Mouse (Mus musculus) kidney, embryonic 16.5 days (tissue): ENCODE measurements around the gene Gm20547. TPM values are rescaled to one million over a fixed set of nuclear protein-coding genes. Genes with fewer than 3 reads are reported as not detected.
"Not testable (repeated sequence)": the region's sequence is repeated elsewhere in the genome, so short reads cannot be mapped to it uniquely, and the experiment has no call there.

ENCODE experiments used
- ATAC-seq: fragments of 200-750 bp; cut with Nextera tagmentation; 2 replicates; pipeline ENCODE4 v1.8.0; 2017; ENCODE audit warnings: moderate TSS enrichment; ENCODE audit not compliant: low FRiP score, low TSS enrichment
- H3K27ac ChIP-seq: fragments of 300-500 bp; sonication (generic); 2 replicates; pipeline ENCODE4 v1.5.1; 2014; ENCODE audit warnings: low read length
- H3K27me3 ChIP-seq: fragments of 300-500 bp; sonication (generic); 2 replicates; pipeline ENCODE4 v1.6.1; 2014; ENCODE audit warnings: low read length, control low read depth, mixed read lengths; ENCODE audit not compliant: insufficient read depth
- H3K36me3 ChIP-seq: fragments of 300-500 bp; sonication (generic); 2 replicates; pipeline ENCODE4 v1.6.1; 2014; ENCODE audit warnings: low read length, control low read depth, mixed read lengths; ENCODE audit not compliant: insufficient read depth
- H3K4me1 ChIP-seq: fragments of 300-500 bp; sonication (generic); 2 replicates; pipeline ENCODE4 v1.6.1; 2014; ENCODE audit warnings: low read length, control low read depth, mixed read lengths; ENCODE audit not compliant: insufficient read depth
- H3K4me2 ChIP-seq: fragments of 300-500 bp; sonication (generic); replicated peaks from 2 replicates; pipeline ENCODE4 v1.6.1; 2014; ENCODE audit warnings: low read depth, low read length
- H3K4me3 ChIP-seq: fragments of 300-500 bp; sonication (generic); 2 replicates; pipeline ENCODE4 v1.5.1; 2014; ENCODE audit warnings: mild to moderate bottlenecking, low read length
- H3K9ac ChIP-seq: fragments of 300-500 bp; sonication (generic); replicated peaks from 2 replicates; pipeline ENCODE4 v1.6.1; 2014; ENCODE audit warnings: low read length
- H3K9me3 ChIP-seq: fragments of 300-500 bp; sonication (generic); 2 replicates; pipeline ENCODE4 v1.6.1; 2016; ENCODE audit warnings: low read length, control low read depth
- WGBS: fragments of 180-500 bp; shearing (Covaris S2); extraction: QIAGEN DNeasy Blood & Tissue Kit; methylation state at CpG from one replicate; pipeline ENCODE4 v1.1.7; 2014; 5-methylcytosine and 5-hydroxymethylcytosine counted together
- microRNA-seq: library from miRNA; unstranded; fragments of <30 nt; microRNA quantifications from one replicate; pipeline ENCODE4, GENCODE M21; 2016
- polyA plus RNA-seq: library from polyadenylated mRNA; unstranded; fragments of >200 nt; fragmentation: Nextera tagmentation; extraction: Ambion mirVana; gene quantifications from 2 replicates; pipeline ENCODE4 v1.2.1, GENCODE M21; 2015

Gm20547 gene
- polyA plus RNA-seq, 1 experiment from 2014 or later = not detected

DNA sequence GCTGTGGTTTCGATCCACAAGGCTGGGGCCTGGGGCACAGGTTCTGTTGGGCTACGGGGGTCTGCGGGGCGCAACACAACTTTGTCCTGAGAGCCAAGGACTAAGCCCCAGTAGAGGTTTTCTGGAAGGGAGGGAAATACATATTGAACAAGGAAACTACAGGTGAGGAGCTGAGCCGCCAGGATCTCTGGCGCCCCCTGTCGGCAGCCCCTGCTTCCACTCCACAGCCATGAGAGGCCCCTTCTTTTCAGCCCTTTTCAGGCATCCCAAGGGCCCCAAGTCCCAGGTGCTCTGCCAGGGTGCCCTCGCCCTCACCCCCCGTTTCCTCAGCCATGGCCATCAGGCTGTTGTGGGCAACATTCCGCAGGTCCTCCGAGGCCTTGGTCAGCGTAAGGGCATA is 68.1 kb downstream of the Gm20547 start:
- not testable (repeated sequence) for H3K9me3 ChIP-seq, H3K4me1 ChIP-seq, H3K4me3 ChIP-seq, H3K4me2 ChIP-seq, H3K9ac ChIP-seq, ATAC-seq, H3K27me3 ChIP-seq, H3K27ac ChIP-seq, H3K36me3 ChIP-seq
- 67% methylated on average over 11 of the region's 12 CpGs for WGBS

DNA sequence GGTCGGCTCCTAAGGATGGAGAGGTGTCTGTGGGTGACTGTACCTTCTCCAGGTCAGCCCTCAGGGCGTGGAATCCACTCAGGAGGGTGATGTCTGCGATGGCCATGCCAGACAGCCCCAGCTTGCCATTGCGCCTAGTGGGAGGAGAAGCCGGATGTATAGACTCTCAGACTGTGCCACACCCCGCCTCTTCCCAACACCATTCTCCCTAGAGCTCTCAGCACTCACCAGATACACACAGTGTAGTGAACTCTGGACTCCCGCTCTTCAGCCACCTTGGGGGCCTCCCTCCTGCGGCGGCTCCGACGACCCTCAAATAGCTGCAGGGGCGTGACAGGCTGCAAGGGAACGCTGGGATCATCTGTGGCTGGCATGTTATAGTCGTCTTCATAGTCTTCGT is 70.6 kb downstream of the Gm20547 start:
- 65% methylated on average over 15 of the region's 15 CpGs for whole genome bisulfite sequencing

DNA sequence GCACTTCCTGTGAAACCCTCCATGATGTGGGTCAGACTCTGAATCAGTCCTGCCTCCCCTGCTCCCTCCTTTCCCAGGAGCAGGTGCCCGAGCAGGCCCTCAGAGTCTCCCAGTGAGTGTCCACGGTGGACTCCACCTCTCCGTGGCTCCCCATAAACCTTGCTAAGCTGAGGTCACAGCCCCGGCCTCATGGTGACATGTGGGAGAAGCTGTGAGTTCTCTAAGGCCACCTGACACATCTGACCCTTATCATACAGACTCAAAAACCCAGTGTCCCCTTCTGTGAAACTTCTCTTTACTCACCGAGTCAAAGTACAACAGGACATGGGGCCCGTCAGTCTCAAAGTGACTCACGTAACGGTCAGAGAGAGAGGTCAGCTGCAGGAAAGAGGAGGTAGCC is 71.0 kb downstream of the Gm20547 start:
- not testable (repeated sequence) for ATAC-seq, H3K9ac ChIP-seq, H3K4me3 ChIP-seq, H3K27me3 ChIP-seq, H3K27ac ChIP-seq, H3K36me3 ChIP-seq, H3K4me2 ChIP-seq, H3K9me3 ChIP-seq, H3K4me1 ChIP-seq
- WGBS = 62% methylated on average over 7 of the region's 8 CpGs

More for the DNA sequence above, 70.6 kb downstream of the Gm20547 start:
- Histone ChIP-seq H3K9me3 (no peaks in the 10 kb centered on the region), H3K4me3 (no peak overlapping the region), H3K4me2 (no peak overlapping the region), H3K4me1 (no peaks in the 10 kb centered on the region), H3K27me3 (no peaks in the 10 kb centered on the region), H3K27ac (no peak overlapping the region), H3K9ac (no peak overlapping the region), H3K36me3 (no peaks in the 10 kb centered on the region)
- no peak for ATAC-seq

DNA sequence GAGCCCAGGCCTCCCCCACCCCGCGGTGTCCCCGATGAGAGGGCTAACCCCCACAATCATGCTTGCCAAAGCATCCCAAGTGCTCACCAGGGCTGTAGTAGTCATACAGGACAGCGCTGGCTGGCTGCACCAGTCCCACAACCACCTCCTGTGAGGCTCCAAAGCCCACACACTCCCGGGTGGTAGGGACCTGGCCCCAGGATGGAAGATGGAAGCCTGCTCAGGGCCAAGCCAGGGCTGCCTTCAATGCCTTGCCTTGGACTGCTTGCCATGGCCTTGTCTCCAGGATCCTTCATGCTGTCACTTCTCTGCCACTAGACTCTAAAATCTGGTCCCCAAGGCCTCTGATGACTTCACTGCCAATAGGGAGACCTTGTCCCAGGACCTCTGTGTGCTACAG is 71.4 kb downstream of the Gm20547 start:
- 90% methylated on average over 5 of the region's 5 CpGs for WGBS
- not testable (repeated sequence) for ATAC-seq, H3K27ac ChIP-seq, H3K27me3 ChIP-seq, H3K9ac ChIP-seq, H3K4me2 ChIP-seq, H3K4me3 ChIP-seq, H3K4me1 ChIP-seq, H3K9me3 ChIP-seq, H3K36me3 ChIP-seq

DNA sequence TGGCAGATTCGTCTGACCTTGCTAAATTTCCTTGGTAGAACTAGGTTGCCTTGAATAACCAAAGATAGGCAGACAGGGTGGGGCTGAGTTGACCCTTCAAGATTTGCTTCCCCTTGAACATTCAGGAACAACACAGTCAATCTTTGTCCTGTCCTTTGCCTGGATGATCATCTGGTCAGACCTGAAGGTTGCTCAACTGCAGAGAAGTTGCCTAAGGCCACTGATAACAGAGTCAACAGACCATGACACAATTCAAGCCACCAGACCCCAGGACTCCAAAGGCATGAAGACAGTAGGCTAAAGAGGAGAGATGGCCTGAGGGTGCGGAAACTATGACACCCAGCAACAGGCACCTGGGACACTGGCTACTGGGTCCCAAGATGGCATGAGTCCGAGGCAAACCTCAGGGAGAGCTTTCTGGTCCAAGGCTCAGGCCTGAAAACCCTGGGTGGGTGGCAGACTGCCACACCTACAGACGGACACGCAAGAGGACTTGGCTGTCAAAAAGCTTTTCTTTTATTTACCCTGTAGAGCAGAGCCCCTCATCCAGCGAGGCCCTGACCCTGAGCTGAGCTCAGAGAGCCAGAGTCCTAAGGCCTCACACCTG is 73.1 kb downstream of the Gm20547 start:
- peaks cover 6% of the 10 kb centered on the region; the same call in 1 of the 2 replicates for H3K9me3 ChIP-seq
- H3K4me2 ChIP-seq = no peak overlapping the region
- no peaks in the 10 kb centered on the region for H3K36me3 ChIP-seq
- no peaks in the 10 kb centered on the region for H3K27me3 ChIP-seq
- no peak overlapping the region for H3K4me3 ChIP-seq
- WGBS = 85% methylated on average over 6 of the region's 6 CpGs
- H3K27ac ChIP-seq = no peak overlapping the region
- no peak for ATAC-seq
- H3K9ac ChIP-seq = no peak overlapping the region
- H3K4me1 ChIP-seq = no peaks in the 10 kb centered on the region

DNA sequence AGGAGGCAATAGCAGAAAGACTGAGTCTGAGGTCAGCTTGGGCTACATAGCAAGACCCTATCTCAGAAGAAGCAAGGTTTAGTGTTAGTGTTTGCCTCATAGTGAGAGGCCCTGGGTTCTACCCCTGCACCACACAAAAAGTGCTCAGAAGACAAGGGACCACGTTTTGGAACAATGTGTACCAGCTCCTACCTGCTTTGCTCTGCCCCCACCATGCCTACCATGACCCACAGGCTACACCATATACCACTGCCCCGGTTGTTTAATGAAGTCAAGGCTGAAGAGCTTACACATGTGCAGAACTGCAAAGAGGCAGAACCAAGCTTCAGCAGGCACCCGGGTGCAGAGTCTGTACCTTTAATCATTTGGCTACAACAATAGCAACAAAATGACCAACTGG is 74.7 kb downstream of the Gm20547 start:
- Histone ChIP-seq H3K4me3 (no peak overlapping the region), H3K36me3 (no peaks in the 10 kb centered on the region), H3K27ac (no peak overlapping the region), H3K27me3 (no peaks in the 10 kb centered on the region), H3K9me3 (peaks cover 6% of the 10 kb centered on the region; the same call in 1 of the 2 replicates), H3K4me1 (no peaks in the 10 kb centered on the region), H3K9ac (no peak overlapping the region), H3K4me2 (no peak overlapping the region)
- 71% methylated on average over 3 of the region's 3 CpGs for WGBS
- no peak for ATAC-seq

Small RNAs within 50 kb of the gene (microRNA-seq; reads per million reads assigned to microRNA genes)
- gene Mir6970 (not detected), gene Mir6971 (1.1 reads per million), gene Mir6972 (not detected)

Other genes with a start within 250 kb of the Gm20547 start
- gene Fkbpl, start 237.3 kb downstream of the Gm20547 start, polyA plus RNA-seq = 17.5 and 17.7 TPM in 2 replicates
- 103 and 106 TPM in 2 replicates for gene Atf6b, start 234.9 kb downstream of the Gm20547 start, polyA plus RNA-seq
- gene Tnxb, start 211.5 kb downstream of the Gm20547 start, polyA plus RNA-seq = 0.51 and 0.52 TPM in 2 replicates
- 0.78 and 1.5 TPM in 2 replicates for gene C4b, start 138.2 kb downstream of the Gm20547 start, polyA plus RNA-seq
- gene Cyp21a1, start 77.5 kb downstream of the Gm20547 start, polyA plus RNA-seq = 38.4 and 41.9 TPM in 2 replicates
- 31.7 and 34.7 TPM in 2 replicates for gene Stk19, start 45.1 kb downstream of the Gm20547 start, polyA plus RNA-seq
- gene Dxo, start 45.0 kb downstream of the Gm20547 start, polyA plus RNA-seq = 71.0 and 77.9 TPM in 2 replicates
- gene Skiv2l, start 31.8 kb downstream of the Gm20547 start, polyA plus RNA-seq = 59.3 and 62.0 TPM in 2 replicates
- 117 and 121 TPM in 2 replicates for gene Nelfe, start 31.7 kb downstream of the Gm20547 start, polyA plus RNA-seq
- 15.1 and 17.3 TPM in 2 replicates for gene Cfb, start 19.5 kb downstream of the Gm20547 start, polyA plus RNA-seq
- gene Zbtb12, start 2.6 kb downstream of the Gm20547 start, polyA plus RNA-seq = 3.5 and 4.3 TPM in 2 replicates
- 4.6 and 5.7 TPM in 2 replicates for gene C2, start 16.2 kb upstream of the Gm20547 start, polyA plus RNA-seq
- gene Ehmt2, start 16.4 kb upstream of the Gm20547 start, polyA plus RNA-seq = 89.9 and 92.8 TPM in 2 replicates
- gene Slc44a4, start 32.4 kb upstream of the Gm20547 start, polyA plus RNA-seq = 17.9 and 18.9 TPM in 2 replicates
- gene Neu1, start 49.2 kb upstream of the Gm20547 start, polyA plus RNA-seq = 50.0 and 54.1 TPM in 2 replicates
- 0.76 and 0.80 TPM in 2 replicates for gene Hspa1b, start 77.2 kb upstream of the Gm20547 start, polyA plus RNA-seq
- gene Gm20481, start 87.9 kb upstream of the Gm20547 start, polyA plus RNA-seq = not detected in 2 replicates
- gene Hspa1a, start 90.1 kb upstream of the Gm20547 start, polyA plus RNA-seq = 11.2 and 13.4 TPM in 2 replicates
- gene Hspa1l, start 90.7 kb upstream of the Gm20547 start, polyA plus RNA-seq = 1.0 and 1.3 TPM in 2 replicates
- gene Lsm2, start 99.8 kb upstream of the Gm20547 start, polyA plus RNA-seq = 206 and 230 TPM in 2 replicates
- 132 and 137 TPM in 2 replicates for gene Vars, start 118.9 kb upstream of the Gm20547 start, polyA plus RNA-seq
- gene Vwa7, start 134.5 kb upstream of the Gm20547 start, polyA plus RNA-seq = 0.21 and 0.31 TPM in 2 replicates
- gene Sapcd1, start 146.0 kb upstream of the Gm20547 start, polyA plus RNA-seq = 5.7 and 7.1 TPM in 2 replicates
- 4.5 and 6.9 TPM in 2 replicates for gene Msh5, start 164.7 kb upstream of the Gm20547 start, polyA plus RNA-seq
- gene Clic1, start 167.9 kb upstream of the Gm20547 start, polyA plus RNA-seq = 341 and 345 TPM in 2 replicates
- 375 and 376 TPM in 2 replicates for gene Ddah2, start 177.0 kb upstream of the Gm20547 start, polyA plus RNA-seq
- gene Ly6g6c, start 183.3 kb upstream of the Gm20547 start, polyA plus RNA-seq = not detected in 2 replicates
- gene Mpig6b, start 184.1 kb upstream of the Gm20547 start, polyA plus RNA-seq = 0.49 and 0.52 TPM in 2 replicates
- 1.1 and 2.0 TPM in 2 replicates for gene Ly6g6e, start 194.9 kb upstream of the Gm20547 start, polyA plus RNA-seq
- gene Ly6g6d, start 196.0 kb upstream of the Gm20547 start, polyA plus RNA-seq = 4.4 and 4.6 TPM in 2 replicates
- 0.26 TPM in 1 of 2 replicates, not detected in the other for gene Ly6g6f, start 203.6 kb upstream of the Gm20547 start, polyA plus RNA-seq
- gene Abhd16a, start 207.2 kb upstream of the Gm20547 start, polyA plus RNA-seq = 115 and 118 TPM in 2 replicates
- not detected in 2 replicates for gene Ly6g5c, start 226.2 kb upstream of the Gm20547 start, polyA plus RNA-seq
- gene Ly6g5b, start 233.4 kb upstream of the Gm20547 start, polyA plus RNA-seq = 0.89 and 1.5 TPM in 2 replicates
- 22.3 and 23.7 TPM in 2 replicates for gene Gpank1, start 239.4 kb upstream of the Gm20547 start, polyA plus RNA-seq
- gene Csnk2b, start 240.0 kb upstream of the Gm20547 start, polyA plus RNA-seq = 293 and 308 TPM in 2 replicates
- gene D17H6S53E, start 244.3 kb upstream of the Gm20547 start, polyA plus RNA-seq = 8.5 and 12.0 TPM in 2 replicates